Mouse (Mus musculus): ENCODE results near the gene Hp.

The Hp gene

DNA sequence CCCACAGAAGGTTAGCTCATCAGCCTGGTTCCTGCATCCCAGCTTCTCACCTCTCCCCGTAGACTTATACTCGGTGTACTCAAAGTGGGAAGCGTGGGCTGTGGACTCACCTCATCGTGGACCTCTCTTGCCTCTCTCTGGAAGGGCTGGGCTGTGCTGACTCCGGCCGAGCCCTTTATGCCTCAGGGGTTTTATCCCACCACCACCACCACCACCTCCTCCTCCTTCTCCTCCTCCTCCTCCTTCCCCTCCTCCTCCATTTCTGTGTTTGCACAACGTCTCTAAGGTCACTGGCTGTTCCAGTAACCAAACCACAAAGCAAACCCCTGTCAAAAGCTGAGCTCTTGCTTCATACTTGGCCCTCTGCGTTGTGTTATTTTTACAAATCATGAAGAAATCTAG lies at the start of gene Hp:
Gene Hp (minus strand): TSS at position 273 of the 402 bp plus-strand sequence.
- no peak for DNase-seq

DNA sequence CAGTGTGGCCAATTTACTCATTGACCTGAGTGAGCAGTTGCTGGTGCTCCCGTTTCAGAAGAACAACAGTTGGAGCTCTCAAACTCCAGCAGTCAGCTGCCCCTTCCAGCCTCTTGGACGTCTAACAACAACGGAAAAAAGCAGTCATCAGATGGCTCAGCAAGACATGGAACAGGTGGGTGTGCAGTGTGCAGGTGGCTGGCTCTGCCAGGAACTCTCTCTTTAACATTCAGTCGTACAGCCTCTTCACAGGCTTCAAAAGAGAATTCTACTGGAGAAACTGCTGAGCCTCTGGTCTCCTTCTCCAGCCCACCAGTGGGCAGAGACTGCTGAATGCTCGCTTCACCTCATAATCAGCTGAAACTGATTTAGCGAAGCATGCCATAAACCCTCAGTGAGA lies 49.7 kb upstream of the Hp start:
- DNase-seq: no peak

DNA sequence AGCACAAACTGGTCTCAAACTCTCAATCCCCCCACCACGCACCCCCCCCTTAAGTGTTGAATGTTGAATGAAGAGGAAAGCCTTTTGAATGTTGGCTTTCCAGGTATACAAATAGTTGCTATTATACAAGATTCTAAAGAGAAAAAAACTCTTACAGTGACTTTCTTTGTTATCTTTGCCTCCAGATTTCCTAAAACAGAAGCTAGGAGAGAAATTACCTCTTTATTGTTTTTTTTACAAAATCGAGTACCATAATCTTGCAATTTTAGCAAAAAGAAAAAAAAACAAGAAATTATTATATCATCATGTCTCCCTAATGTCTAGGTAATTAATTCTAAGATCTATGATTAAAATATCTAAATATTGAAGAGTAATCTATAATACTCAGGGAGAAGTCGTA lies 36.6 kb upstream of the Hp start:
- DNase-seq: no peak

DNA sequence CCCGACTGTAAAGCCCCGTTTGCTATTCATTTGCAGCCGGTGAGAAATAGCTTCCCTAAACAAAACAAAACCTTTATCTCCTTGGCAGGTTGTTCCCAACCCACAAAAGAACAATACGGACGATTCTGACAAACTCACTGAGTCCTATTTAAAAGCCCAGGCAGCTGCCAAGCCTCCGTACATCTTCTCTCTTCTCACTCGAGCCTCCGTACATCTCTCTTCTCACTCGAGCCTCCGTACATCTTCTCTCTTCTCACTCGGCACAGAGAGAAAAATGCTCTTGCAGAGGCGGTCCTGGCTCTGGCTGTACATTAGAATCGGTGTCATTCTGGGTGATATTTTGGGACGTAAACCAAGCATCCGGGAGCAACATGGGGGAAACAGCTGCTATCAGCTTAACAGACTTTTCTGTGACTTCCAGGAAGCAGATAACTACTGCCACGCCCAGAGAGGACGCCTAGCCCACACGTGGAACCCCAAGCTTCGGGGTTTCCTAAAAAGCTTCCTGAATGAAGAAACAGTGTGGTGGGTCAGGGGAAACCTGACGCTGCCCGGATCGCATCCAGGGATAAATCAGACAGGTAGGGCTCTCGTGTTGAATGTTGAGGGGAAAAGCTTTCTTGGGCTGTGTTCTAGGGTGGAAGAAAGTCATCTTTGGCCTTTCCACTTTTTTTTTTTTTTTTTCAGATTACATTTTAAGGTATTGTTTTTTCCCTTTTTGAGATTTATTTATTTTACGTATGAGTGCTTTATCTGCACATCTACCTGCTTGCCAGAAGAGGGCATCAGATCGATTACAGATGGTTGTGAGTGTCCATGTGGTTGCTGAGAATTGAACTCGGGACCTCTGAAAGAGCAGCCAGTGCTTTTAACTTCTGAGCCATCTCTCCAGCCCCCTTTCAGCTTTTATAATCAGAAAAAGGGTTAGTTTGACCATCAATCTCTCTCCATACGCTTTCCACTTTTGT lies 35.6 kb upstream of the Hp start, which contains the start of gene Pkd1l3:
Gene Pkd1l3 (plus strand): TSS at position 275 of the 968 bp plus-strand sequence.
- no peak for DNase-seq

DNA sequence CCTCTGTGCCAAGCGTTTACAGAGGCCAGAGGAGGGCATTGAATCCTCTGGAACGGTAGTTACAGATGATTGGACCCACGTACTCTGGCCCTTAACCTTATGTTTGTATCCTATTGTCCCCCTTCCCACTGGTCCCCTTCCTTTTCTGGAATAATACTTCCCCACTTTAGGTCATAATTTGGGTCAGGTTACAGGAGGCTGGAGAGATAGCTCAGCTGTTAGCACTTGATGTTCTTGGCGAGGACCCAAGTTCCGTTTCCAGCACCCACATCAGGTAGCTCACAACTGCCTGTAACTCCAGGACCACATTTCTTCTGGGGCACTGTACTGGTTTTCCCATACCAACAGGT lies 30.2 kb upstream of the Hp start:
- peak; percentile 38 to 52 for DNase-seq

DNA sequence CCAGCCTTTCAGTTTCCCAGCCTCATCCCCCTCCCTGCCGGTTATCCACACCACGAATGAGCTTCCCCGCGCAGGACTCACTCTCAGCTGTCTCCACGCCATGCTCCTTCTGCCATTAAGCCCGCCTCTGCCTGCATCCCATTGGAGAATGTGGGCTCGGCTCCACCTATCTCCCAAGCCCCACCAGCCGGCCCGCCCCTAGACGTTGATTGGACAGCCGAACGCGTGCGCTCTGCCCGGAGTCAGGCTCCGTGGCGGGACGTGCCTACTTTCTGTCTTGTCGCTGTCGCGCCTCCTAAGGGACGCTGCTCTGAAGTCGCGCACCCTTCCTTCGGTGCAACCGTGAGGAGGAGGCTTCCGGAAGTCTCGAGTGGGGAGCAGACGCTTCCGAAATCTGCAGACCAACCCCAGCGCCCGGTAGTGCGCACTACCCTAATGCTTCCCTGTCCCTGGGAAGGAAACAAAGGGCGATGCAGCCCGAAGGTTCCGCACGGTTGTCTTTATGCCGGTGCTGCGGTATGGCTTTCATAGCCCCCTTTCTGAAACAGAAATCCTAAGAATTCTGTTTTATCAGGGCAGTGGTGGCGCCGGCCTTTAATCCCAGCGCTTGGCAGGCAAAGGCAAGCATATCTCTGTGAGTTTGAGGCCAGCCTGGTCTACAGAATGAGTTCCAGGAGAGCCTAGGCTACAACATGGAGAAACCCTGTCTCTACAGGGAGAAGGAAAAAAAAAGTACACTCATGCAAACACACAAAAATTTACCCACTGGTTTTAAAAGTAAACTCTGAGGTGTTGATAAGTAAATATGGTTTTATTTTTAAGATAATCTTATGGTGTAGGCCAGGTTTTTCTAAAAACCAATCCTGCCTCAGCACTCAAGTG lies 29.5 kb upstream of the Hp start, which contains the start of gene Dhodh:
Gene Dhodh (minus strand): TSS at position 403 of the 882 bp plus-strand sequence.
- DNase-seq: peak; percentile 97

DNA sequence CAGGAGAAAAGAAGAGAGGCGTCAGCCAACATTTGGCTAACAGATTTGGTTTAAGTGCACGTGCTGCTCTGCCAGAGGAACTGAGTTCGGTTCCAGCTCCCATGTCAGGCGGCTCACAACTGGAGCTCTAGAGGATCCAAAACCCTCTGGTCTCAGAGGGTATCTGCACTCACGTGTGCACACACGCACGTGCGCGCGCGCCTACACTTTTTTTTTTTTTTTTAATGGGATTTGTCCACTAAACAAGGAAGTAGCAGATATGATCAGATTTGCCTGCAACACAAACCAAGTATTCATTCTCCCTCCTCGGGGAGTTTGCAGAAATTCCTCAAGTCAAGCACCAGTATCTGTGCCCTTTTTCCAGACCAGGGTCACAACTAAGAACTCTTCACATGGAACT lies 28.7 kb upstream of the Hp start:
- no peak for DNase-seq

DNA sequence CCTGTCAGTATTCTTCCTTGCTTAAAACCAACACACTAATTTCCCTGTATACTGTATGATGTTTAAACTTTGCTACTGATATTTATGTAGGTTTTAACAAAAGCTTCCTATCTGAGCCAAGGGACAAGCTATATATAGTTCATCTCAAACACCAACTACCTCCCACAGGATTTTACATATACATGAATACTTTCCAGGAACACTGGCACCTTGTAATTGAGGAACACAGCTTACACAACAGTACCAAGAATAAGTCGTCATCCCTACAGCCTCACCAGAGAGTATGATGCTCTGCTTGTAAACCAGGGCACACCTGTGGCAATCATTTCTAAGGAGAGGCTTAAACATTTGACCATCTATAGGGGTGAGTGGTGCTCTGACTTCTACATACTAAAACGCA lies 27.8 kb upstream of the Hp start:
- no peak for DNase-seq

DNA sequence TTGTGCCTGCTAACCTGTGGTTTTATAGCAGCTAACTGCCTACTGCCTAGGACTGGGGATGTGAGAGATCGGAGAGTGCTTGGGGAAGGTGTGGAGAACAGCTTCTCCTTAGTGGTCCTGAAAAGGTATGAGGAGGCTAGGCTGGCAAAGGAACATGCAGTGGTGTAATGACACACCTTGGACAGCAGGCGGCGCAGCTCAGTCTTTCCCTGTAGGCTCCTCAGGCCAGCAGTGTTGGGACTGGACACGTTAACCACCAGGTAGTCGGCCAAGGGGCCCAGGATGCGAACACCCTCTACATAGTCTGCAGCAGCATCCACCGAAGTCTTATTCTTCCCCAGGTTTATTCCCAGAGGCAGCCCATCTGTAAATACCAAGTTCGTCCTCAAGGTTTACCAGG lies 16.9 kb upstream of the Hp start:
- peak; percentile 36 to 74 for DNase-seq

DNA sequence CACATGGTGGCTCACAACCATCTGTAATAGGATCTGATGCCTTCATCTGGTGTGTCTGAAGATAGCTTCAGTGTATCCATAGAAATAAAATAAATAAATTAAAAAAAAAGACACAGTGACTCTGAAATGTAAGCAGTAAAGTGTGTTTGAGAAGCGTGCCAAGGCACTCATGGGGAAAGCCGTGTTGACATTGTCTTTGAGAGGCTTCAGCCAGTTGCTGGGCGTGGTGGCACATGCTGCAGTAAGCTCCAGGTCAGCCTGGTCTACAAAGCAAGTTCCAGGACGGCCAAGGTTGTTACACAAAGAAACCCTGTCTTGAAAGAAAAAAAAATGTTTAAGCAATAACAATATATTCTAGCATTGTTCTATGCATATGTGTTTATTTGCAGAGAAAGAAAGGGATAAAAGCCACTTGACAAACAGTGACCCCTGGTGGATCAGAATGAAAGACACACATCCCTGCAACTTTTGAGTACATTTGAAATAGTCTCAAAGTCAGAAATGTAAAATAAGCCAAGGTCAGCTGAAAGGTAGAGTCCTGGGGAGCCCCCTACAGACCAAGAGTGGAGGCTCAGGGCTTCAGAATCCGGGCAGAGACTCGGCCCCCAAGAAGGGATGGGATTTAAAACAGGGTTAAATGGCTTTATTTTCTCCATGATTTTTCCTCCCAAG lies 14.3 kb upstream of the Hp start:
- peak; percentile 16 to 41 for DNase-seq

DNA sequence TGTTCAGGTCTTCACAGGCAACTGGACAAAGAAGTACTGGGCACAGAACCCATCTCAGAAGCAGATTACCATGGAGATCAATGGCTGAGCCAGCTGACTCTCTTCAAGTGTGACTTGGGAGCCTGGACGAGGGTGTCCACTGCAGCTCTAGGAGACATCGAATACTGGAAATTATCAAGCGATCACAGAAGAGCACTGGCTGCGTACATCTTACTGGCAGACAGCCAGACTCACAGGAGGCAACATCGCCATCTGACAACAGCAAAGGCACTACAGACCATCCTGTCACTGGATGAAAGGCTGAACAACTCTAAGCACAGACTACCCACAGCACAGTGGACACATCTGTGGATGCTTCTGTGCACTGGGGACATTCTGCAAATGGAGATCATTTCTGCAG lies 13.2 kb upstream of the Hp start:
- DNase-seq: no peak

DNA sequence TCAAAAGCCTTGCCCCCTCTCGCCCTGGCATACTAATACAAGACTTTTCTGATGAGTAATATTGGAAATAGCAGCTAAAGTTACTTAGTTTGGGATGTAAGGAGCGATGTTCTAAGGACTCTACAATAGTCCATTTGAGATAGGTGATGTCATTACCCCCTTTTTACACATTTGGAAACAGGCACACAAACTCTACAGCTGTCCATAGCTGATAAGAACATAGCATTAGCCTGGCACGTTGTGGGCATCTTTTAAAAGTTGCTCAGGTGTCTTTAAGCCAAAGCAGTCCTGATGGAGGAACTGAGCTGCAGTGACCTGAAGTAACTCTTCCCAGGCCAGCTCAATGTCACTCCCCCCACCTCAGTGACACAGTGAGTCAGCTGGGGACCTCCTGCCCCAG lies 12.4 kb upstream of the Hp start:
- DNase-seq: no peak

DNA sequence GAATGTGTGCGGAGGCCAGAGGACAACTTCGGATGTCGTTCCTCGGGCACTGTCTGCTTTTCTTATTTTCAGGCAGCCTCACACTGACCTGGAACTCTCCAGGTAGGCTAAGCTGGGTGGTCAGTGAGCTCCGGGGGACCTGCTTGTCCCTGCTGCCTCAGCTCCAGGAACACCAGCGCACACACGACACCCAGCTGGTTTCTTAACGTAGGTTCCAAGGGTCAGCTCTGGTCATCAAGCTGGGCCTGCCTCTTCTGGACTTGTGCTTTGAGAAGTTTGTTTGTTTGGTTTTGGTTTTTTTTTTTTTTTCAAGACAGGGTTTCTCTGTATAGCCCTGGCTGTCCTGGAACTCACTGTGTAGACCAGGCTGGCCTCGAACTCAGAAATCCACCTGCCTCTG lies 11.9 kb upstream of the Hp start:
- DNase-seq: no peak

DNA sequence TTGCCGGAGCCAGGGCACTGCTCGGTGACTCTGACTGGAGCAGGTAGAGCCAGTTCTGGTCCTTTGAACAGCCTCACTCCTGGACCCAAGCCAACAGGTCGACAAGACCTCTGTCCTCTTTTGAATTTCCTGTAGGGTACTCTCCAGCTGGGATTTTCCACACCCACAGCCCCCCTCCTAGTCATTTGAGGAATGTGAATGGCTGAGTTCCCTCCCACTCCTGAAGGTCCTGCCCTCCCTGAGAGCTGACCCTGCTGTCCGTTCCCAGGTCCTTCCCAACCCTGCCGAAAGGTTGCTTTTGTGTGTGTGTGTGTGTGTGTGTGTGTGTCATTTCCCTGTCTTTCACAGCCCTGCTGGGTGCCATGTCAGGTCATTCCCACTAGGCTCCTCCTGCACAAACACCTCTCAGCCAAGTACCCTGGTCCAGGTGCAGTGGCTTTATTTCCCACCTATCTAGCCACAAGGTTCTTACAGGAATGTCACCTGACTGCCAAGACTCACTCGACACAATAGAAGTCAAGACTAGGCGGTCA lies 8.1 kb upstream of the Hp start:
- peak; percentile 70 to 74 for DNase-seq

DNA sequence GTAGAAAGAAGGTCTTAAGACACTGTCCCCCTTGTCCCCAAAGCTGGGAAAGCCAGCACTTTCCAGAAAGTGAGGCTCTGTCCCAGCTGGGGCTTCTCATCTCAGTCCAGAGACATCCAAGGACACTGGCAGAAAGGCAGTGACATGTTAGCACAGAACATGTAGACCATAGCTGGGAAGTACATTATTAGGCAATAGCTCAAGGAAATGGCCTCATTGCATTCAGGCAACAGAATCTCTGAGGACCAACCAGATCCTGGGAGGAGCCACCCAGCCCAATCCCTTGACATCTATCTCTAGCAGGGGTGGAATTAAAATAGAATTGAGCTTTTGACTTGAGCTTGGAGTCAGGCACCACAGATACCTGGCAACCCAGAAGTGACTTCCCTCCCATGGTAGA lies 6.7 kb upstream of the Hp start:
- DNase-seq: no peak

DNA sequence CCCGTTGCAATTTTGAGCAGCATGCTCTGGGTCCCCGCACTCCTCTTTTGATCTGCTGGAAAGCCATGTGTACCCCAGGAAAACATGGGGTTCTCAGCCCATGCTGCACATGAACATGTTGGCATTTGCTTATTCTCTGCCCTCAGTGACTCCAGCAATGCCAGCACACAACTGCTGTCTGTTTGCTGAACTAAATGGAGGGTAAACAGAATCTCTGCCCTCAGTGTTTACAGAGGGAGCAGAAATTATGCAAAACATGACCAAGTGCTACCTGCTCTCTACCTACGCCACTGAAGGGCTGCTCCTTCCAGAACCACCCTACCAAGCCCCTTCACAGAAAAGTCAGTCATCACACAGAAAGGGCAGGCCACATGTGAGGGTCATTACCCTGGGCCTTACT lies 5.9 kb upstream of the Hp start:
- DNase-seq: no peak

DNA sequence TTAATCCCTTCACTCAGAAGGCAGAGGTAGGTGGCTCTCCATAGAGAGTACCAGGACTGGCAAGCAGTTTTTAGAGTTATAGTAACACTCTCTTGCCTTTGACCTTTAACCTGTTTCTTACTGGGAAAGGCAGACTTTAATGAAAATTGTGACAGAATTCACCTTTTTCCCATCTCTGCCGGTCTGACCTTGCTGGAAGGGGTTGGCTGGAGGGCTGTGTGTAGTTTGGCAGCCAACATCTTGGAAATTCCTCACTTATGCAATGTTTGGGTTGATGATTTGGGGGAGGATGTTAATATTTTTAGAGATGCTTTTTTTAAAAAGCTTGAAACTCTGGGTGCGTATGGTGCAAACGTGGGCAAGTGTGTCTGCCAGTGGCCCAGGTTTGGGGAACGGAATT lies 5.3 kb upstream of the Hp start:
- DNase-seq: no peak

DNA sequence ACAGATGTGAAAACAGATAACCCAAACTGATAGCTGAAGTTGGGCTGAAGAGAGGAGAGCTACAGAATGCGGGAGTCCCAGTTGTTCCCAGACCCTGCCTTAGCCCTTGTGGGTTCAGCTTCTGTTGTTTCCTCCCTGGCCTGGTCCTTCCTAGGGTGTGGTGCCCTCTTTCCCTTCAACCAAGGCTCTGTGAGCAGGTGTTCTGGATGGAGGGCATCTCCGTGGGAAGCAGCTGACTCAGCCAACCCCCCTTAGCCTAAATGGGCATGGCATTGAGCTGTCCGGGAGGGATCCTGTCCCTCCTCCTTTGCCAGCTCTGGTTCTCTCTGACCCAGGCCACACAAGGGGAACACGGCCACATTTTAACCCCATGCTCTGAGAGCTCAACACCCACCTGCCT lies 2.7 kb downstream of the Hp start:
- DNase-seq: no peak

DNA sequence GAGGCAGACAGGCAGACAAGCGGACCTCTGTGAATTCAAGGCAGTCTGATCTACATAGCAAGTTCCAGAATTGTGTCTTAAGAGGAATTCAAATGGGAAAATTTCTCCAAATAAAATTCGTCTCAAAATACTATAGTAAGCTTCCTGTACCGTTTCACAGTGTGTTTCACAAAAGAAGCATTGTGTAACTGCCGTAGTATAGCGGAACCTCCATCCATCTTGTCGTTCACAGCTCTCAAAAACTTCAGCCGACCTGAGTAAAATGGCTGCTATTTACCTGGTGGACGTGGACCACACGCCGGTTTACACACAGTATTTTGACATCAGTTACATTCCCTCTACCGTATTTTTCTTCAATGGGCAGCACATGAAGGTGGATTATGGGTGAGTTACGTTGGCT lies 7.8 kb downstream of the Hp start:
- DNase-seq: no peak

DNA sequence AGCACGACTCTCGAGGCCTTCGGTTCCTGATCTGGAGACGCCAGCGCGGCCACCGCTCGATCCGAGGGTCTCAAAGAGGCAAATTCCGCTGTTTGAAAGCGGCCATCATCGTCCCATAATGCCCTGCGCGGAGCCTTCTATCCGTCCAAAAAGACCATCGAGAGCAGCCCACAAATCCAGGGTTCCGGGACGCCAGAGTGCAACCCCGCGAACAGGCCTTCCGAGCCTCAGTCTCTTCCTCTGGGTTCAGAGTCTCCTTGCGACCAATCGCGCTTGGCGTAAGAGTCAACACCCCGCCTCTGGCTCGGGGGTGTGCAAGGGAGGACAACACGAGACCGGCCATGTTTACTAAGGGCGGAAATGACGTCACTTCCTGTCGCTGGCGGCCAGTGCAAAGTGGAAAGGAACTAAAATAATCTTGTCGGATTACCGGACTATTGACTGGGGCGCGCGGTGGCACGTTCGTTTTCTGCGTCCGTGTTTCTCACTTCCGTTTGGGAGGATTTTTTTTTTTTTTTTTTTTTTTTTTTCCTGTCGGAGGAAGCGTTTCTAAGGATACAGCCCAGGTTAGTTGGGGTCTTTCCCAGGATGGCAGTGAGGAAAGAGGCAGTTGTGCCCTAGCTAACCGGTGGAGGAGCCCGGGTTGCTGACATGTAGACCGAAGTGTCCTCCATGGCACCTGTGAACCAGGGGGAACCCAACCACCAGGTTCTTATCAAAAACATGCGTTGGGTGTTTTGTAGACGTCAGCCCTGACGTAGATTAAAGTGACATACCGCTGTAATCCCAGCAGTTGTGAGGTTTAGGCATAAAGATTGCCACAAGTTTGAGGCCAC lies 13.3 kb downstream of the Hp start, which contains the start of the genes Dhx38 and Txnl4b:
Gene Dhx38 (minus strand): TSS at position 364 of the 836 bp plus-strand sequence.
Gene Txnl4b (plus strand): TSS at position 395 of the 836 bp plus-strand sequence.
- peak; percentile 98 to 99 for DNase-seq

DNA sequence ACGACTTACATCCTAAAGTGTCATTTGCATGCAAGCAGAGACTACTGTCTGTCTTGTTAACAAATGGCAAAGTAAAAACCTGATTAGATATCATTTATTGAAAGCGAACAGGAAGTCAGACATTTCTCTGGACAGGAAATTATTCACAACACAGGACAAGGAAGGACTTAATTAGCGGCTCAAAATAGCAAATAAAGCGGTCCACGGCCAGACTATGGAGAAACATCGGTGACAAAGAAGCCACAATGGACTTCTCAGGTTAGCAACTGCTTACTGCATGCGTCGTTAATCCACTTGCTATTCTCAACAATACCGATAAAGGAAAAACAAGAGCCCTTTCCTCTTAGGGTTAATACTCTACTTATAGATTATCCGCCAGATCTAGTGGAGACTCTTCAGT lies 14.2 kb downstream of the Hp start:
- DNase-seq: no peak

DNA sequence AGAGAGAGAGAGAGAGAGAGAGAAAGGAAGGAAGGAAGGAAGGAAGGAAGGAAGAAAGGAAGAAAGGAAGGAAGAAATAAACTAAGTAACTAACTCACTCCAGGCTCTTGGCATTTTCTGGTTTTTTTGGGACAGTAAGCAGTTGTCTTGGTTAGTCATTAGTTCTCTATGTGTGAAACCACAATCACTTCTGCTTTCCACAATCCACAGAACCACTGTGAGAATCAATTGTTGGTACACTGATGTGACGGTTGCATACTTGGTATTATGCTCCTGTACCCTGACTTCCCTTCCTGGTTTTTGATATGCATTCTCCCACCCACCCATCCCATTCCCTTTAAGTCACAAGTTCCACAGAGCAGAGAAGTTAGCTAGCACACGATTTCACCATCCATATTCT lies 15.1 kb downstream of the Hp start:
- DNase-seq: no peak

Data from kidney, postnatal 36 days (tissue).